Mouse (Mus musculus): ENCODE data around the gene Rusc2.

DNA sequence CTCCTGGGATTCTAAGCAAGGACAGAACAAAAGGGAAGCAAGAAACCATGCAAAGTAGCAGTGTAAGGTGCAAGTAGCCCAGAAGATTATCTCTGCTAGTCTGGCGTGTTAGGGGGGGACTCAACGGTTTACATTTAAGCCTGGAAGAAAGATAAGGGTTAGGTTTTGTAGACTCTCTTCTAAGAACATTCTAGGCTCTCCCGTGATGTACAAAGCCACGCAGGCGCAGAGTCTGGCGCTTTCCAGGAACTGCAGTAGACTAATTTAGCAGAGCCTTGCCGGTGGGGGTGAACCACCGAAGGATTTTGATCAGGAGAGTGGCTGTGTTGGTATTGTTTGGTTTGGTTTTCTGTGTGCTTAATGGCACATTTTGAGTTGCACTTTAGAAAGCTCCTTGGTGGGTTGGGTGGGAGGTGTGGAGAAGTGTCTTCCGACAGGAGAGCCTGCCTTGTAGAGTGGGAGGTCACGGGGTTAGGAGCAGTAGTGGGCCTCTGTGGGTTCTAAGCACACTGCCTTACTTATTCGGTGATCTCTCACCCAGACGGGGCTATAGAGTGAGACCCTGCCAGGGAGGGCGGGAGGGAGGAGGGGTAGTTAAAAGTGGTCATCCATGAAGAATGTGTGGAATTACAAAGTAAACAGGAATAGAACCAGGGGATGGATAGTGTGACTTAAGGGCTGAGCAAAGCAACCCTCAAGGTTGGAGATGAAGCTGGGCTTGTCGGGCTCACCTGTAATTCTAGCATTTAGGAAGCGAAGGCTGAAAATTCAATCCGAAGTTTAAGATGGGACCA, 35.7 kb downstream of the Rusc2 start:
- no peak for TF ChIP-seq CTCF (conservative IDR thresholded peaks at IDR 0.05; ENCODE audit: low read length)
- no peak for TF ChIP-seq NANOG (IDR thresholded peaks at IDR 0.05; ENCODE audit: borderline replicate concordance, low read length)
